13 mouse cellular contexts compared by ENCODE assay signal in the genomic region with DNA sequence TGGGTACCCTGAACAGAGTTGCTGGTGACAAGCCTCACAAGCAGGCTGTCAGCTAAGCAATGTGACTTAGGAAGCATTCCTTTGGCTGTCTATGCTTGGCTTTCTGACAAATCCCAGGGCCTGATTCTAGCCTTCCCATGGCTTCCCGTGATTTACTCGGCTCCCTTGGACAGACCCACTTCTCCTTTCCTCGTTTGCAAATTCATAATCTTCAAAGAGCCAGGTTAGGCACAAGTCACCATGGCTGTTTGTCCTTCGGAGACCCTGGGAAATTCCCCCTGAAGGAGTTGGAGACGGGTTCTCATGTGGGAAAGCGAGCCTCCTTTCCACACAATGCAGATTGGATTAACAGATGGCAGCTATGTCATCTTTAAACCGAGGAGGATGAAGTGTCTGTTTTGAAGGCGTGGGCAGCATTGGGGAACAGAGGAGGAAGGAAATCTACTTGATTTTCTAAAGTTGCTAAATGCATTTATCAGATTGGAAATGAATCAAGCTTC. TPM values are rescaled to one million over a fixed set of nuclear protein-coding genes. Genes with fewer than 3 reads are reported as not detected.
A peak's percentile ranks its signal among the peaks of the same experiment; 100 is the strongest.
DNase-seq lines count a peak whose midpoint lies in the region; ATAC-seq lines count a peak whose summit lies in the region.
"Had no signal": no experiment of that assay in that cellular context is flagged by ENCODE, and none has a peak within 500 bp of the region (broad histone marks: within the 10 kb centered on the region; RNA-seq: fewer than 3 reads in every experiment).

No protein-coding gene starts in this region.

- peak; percentile 46 to 51 for DNase-seq in left cerebral cortex, postnatal 36 days (ENCODE audit: low spot score in 2 of 2)
- DNase-seq in left cerebral cortex, postnatal 10 days (ENCODE audit: extremely low spot score in 1 of 2, low spot score in 2 of 2): no peak
- DNase-seq in heart, adult 8-10 months (ENCODE audit: low spot score): peak; percentile 86
- DNase-seq in lung, postnatal 14 days: peak; percentile 28
- DNase-seq in ovary, postnatal 36 days (ENCODE audit: low spot score): no peak
- no peak for DNase-seq in layer of hippocampus, adult 9-10 months (ENCODE audit: low spot score)

- H3K4me2 ChIP-seq in forebrain, embryonic 16.5 days (ENCODE audit: low read length): no peak overlapping the region
- H3K4me2 ChIP-seq in forebrain, embryonic 15.5 days (replicated peaks): no peak overlapping the region
- H3K4me2 ChIP-seq: embryonic facial prominence, embryonic 12.5 days; midbrain, embryonic 13.5 days had no signal

- peak overlapping the region; percentile 45; the same call in 1 of the 2 replicates for H3K27ac ChIP-seq in forebrain, embryonic 16.5 days (ENCODE audit: low read length)
- no peak overlapping the region for H3K27ac ChIP-seq in forebrain, embryonic 15.5 days (replicated peaks)
- H3K27ac ChIP-seq: embryonic facial prominence, embryonic 12.5 days; midbrain, embryonic 13.5 days had no signal

- no peaks in the 10 kb centered on the region for H3K27me3 ChIP-seq in forebrain, embryonic 16.5 days (replicated peaks; ENCODE audit: control insufficient read depth, insufficient read depth, low read length)
- H3K27me3 ChIP-seq in forebrain, embryonic 15.5 days: no peaks in the 10 kb centered on the region
- H3K27me3 ChIP-seq: embryonic facial prominence, embryonic 12.5 days; midbrain, embryonic 13.5 days had no signal

- H3K9me3 ChIP-seq in forebrain, embryonic 16.5 days (ENCODE audit: control insufficient read depth, low read length): no peaks in the 10 kb centered on the region
- H3K9me3 ChIP-seq in forebrain, embryonic 15.5 days: no peaks in the 10 kb centered on the region
- H3K9me3 ChIP-seq: embryonic facial prominence, embryonic 12.5 days; G1E; midbrain, embryonic 13.5 days had no signal

- no peak overlapping the region for H3K9ac ChIP-seq in forebrain, embryonic 16.5 days (replicated peaks; ENCODE audit: low read depth, low read length)
- no peak overlapping the region for H3K9ac ChIP-seq in forebrain, embryonic 15.5 days (replicated peaks)
- H3K9ac ChIP-seq: embryonic facial prominence, embryonic 12.5 days; midbrain, embryonic 13.5 days had no signal

- intact Hi-C loops in left cerebral cortex, postnatal 36 days (cut with DNase I): no loop called here
- intact Hi-C loops in left cerebral cortex, postnatal 10 days (cut with DNase I): no loop called here

- WGBS in forebrain, embryonic 16.5 days: 42% methylated on average over 8 of the region's 8 CpGs
- WGBS in forebrain, embryonic 15.5 days: 44% methylated on average over 8 of the region's 8 CpGs

- no peaks in the 10 kb centered on the region for H3K4me1 ChIP-seq in forebrain, embryonic 16.5 days (replicated peaks; ENCODE audit: control insufficient read depth, insufficient read depth, low read length)
- no peaks in the 10 kb centered on the region for H3K4me1 ChIP-seq in forebrain, embryonic 15.5 days
- H3K4me1 ChIP-seq: midbrain, embryonic 13.5 days had no signal

- ATAC-seq in forebrain, embryonic 16.5 days: no peak
- ATAC-seq in forebrain, embryonic 15.5 days (replicated peaks): no peak
- ATAC-seq: hindbrain, embryonic 16.5 days; midbrain, embryonic 13.5 days had no signal

- no peak overlapping the region for H3K4me3 ChIP-seq in forebrain, embryonic 16.5 days (replicated peaks; ENCODE audit: low read length)
- no peak overlapping the region for H3K4me3 ChIP-seq in forebrain, embryonic 15.5 days
- H3K4me3 ChIP-seq: embryonic facial prominence, embryonic 12.5 days; midbrain, embryonic 13.5 days had no signal

- H3K36me3 ChIP-seq in forebrain, embryonic 16.5 days (ENCODE audit: control insufficient read depth, insufficient read depth): no peaks in the 10 kb centered on the region
- no peaks in the 10 kb centered on the region for H3K36me3 ChIP-seq in forebrain, embryonic 15.5 days
- H3K36me3 ChIP-seq: embryonic facial prominence, embryonic 12.5 days; G1E; midbrain, embryonic 13.5 days had no signal

RNA-seq across cellular contexts. Expression of gene Myadm, which starts 8.2 kb away (rescaled TPM):
- 24.3 and 25.4 TPM in 2 replicates for polyA plus RNA-seq in forebrain, embryonic 16.5 days (2015; fragmentation: Nextera tagmentation; extraction: Ambion mirVana)
- polyA plus RNA-seq in forebrain, embryonic 15.5 days (2015; fragmentation: Nextera tagmentation; extraction: Ambion mirVana): 19.6 and 21.4 TPM in 2 replicates
- 10 to 100 TPM; 64.1 to 67.8 TPM for total RNA-seq in left cerebral cortex, postnatal 36 days (2021)
- total RNA-seq in left cerebral cortex, postnatal 10 days (2021): 10 to 100 TPM; 77.1 to 81.5 TPM
- 100 to 1,000 TPM in 3 of 4 experiments, 10 to 100 TPM in 1; 93.9 to 139 (median 128) TPM for total RNA-seq in heart, adult 8-10 months (2022)
- polyA plus RNA-seq: G1E had no signal

RNA-seq across cellular contexts. Expression of gene Prkcg, which starts 8.3 kb away (rescaled TPM):
- polyA plus RNA-seq in forebrain, embryonic 16.5 days (2015; fragmentation: Nextera tagmentation; extraction: Ambion mirVana): 2.7 and 3.5 TPM in 2 replicates
- 1.5 and 2.0 TPM in 2 replicates for polyA plus RNA-seq in forebrain, embryonic 15.5 days (2015; fragmentation: Nextera tagmentation; extraction: Ambion mirVana)
- total RNA-seq in left cerebral cortex, postnatal 36 days (2021): 100 to 1,000 TPM; 257 to 278 TPM
- total RNA-seq in left cerebral cortex, postnatal 10 days (2021): 100 to 1,000 TPM; 323 to 329 TPM
- 1 to 10 TPM in 2 of 4 experiments, under 1 TPM in 2; 0.57 to 1.8 (median 1.1) TPM for total RNA-seq in heart, adult 8-10 months (2022)
- polyA plus RNA-seq: G1E had no signal

RNA-seq across cellular contexts. Expression of gene Nlrp12, which starts 31.2 kb away (rescaled TPM):
- not detected in 2 replicates for polyA plus RNA-seq in forebrain, embryonic 16.5 days (2015; fragmentation: Nextera tagmentation; extraction: Ambion mirVana)
- polyA plus RNA-seq in forebrain, embryonic 15.5 days (2015; fragmentation: Nextera tagmentation; extraction: Ambion mirVana): not detected in 2 replicates
- not detected for total RNA-seq in left cerebral cortex, postnatal 36 days (2021)
- under 1 TPM; 0.08 to 0.19 TPM for total RNA-seq in left cerebral cortex, postnatal 10 days (2021)
- under 1 TPM in 1 of 4 experiments, not detected in 3; 0.12 TPM for total RNA-seq in heart, adult 8-10 months (2022)
- polyA plus RNA-seq: G1E; midbrain, embryonic 13.5 days; neural tube, embryonic 14.5 days had no signal

RNA-seq across cellular contexts. Expression of gene Cacng7, which starts 52.1 kb away (rescaled TPM):
- polyA plus RNA-seq in forebrain, embryonic 16.5 days (2015; fragmentation: Nextera tagmentation; extraction: Ambion mirVana): 2.8 and 4.3 TPM in 2 replicates
- polyA plus RNA-seq in forebrain, embryonic 15.5 days (2015; fragmentation: Nextera tagmentation; extraction: Ambion mirVana): 3.4 and 4.5 TPM in 2 replicates
- total RNA-seq in left cerebral cortex, postnatal 36 days (2021): 100 to 1,000 TPM; 182 to 196 TPM
- 100 to 1,000 TPM; 144 to 148 TPM for total RNA-seq in left cerebral cortex, postnatal 10 days (2021)
- total RNA-seq in heart, adult 8-10 months (2022): 1 to 10 TPM; 3.0 to 3.6 (median 3.3) TPM
- polyA plus RNA-seq: G1E had no signal

Comparison
In these comparisons a context has a peak if more than half of its experiments do, and no peak if none do; other contexts are left out.
1. DNase-seq: peak in left cerebral cortex, postnatal 36 days (2 of 2), heart, adult 8-10 months (single experiment) and lung, postnatal 14 days (single experiment); none in left cerebral cortex, postnatal 10 days (0 of 2), ovary, postnatal 36 days (single experiment) and layer of hippocampus, adult 9-10 months (single experiment).
2. RNA of gene Prkcg, which starts 8.3 kb away (total RNA-seq): 323 to 329 TPM in left cerebral cortex, postnatal 10 days and 257 to 278 TPM in left cerebral cortex, postnatal 36 days; 0.57 to 1.8 TPM in heart, adult 8-10 months; every median in the first group is over 10 times any median in the second.